Mouse (Mus musculus): Measurements from ENCODE around the gene Det1. TPM values are rescaled to one million over a fixed set of nuclear protein-coding genes. Genes with fewer than 3 reads are reported as not detected.

Gene Det1
- total RNA-seq (2021) = 1 to 10 TPM; 6.3 to 7.6 TPM
- long read RNA-seq, transcript Det1-201 (5 exons, 2,269 nt) = major isoform, 5 of 12 reads
- long read RNA-seq, partial matches to known transcripts = 0 of 12 reads
- long read RNA-seq, other reads (novel, unspliced or antisense) = 7 of 12 reads

DNA sequence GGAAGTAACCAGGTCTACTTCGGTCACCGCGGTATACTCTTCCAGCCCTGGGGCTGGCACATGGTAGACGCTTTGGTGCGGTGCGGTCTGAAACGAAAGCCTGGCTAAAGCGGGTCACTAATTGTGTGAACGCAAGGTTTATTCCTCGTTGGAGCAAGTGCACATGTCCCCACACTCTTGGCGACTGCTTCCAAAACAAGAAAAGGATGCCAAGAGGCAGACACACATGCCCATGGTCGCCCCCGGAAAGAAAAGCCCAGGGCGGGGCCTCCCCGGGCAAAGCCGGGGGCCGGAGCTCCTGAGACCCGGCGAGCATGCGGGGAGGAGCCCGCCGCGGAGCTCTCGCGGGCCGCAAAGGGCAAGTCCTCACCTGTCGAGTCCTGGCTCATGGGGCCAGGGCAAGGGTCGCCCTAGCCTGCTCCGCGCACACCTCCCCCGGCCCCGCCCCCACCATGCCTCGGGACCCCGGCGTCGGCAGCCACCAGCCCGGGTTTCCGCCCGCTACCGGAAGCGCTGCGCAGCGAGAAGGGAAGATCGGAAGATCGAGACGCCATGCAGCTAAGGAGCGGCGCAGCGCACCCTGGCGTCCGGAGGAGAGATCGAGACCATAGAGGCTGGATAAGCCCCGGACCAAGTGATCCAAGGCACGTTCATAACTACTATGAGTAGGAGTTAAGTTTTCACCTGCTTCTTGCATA, at the start of gene Det1:
Gene Det1 (minus strand): TSS at position 527 of the 698 bp plus-strand sequence.
- peak; percentile 86 to 95 for DNase-seq (ENCODE audit: low spot score in 2 of 2)

DNA sequence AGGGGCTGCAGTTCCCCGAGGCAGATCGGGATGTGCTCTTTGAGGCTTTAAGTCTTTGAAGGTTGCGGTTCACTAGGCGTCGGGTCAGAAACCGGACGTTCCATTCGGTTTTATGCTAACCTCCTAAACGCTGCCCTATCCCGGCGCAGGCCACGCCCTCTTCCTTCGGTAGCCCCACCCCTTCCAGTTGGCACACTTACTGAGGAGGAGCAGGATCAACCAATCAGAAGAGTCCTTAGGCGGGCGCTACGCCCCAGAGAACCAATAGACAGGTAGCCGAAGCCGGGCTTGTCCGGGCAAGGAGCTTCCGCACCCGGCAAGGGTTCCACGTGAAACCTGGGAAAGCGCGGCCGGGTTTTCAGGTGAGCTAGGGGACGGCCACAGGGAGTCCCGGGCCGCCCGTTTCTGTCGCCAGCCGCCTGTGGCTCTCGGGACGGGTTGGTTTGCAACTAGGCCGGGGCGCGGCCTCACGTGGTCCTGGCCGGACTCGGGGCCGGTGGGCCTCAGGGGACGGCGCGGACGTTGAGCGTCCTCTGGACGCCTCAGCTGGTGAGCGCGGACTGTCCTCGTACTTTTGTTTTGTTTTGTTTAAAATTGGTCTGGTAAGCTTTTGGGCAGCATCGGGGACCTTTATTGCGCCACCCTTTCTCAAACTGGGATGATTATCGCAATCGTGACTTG, 48.7 kb upstream of the Det1 start, which contains the start of gene Aen:
Gene Aen (plus strand): TSS at position 202 of the 681 bp plus-strand sequence.
- DNase-seq (ENCODE audit: low spot score in 2 of 2) = peak; percentile 93 to 97

DNA sequence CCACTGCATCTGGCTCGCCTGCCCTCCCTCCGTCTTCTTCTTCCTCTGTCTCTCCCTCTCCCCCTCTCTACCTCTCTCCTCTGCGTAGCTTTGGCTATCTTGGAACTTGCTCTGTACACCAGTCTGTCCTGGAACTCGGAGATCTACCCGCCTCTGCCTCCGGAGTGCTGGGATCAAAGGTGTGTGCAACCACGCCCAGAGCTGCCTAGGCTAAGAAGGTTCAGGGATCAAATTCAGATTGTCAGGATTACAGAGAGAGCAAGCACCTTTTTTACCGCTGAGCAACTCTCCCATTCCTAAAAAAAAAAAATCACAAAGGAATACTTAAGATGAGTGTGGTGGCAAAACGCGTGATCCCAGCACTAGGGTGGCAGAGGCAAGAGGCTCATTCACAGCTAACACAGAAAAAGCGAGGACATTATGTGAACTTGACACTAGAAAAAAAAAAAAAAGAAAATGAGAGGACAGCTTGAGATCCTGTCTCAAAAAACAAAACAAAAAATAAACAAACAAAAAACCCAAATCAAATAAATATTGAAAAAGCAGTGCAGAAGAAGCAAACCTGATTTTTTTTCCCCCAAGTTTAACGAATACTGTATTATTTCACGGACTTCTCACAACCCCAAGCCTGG, 48.1 kb upstream of the Det1 start:
- DNase-seq (ENCODE audit: low spot score in 2 of 2) = no peak

DNA sequence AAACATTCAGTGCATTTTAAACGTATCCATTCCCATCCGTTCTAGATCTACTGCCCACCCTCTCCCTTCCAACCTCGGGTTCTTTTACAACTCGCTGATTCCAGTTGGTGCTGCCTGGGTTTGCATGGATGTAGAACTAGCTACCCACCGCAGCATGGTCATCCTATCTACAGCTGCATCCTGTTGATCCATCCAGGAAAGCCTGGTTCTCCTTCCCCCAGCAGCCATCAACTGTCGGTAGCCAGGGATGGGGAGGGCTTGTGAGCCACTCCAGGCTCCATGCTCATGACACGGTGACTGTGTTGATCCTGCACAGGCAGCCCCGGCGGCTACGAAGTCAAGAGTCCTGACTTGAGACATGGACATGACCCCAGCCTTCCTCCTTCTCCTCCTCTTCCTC, 46.9 kb upstream of the Det1 start:
- no peak for DNase-seq (ENCODE audit: low spot score in 2 of 2)

DNA sequence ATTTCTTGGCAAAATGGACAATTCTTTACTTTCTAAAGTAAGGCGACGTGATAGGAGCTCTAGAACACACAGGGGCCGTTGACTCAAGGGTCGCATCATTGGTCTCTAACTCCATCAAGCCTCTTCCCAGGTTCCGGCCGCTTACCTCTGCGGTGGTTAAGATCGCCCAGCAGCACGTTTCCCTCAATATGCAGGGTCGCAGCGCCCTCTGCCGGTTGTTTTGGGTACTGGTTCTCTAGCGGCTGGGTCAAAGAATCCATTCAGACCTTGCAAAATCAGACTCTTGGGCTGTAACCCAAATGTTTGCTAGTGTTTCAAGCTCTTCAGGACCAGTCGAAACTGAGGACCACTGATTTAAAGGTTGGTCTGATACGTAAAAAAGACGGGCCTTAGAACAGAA, 43.6 kb upstream of the Det1 start:
- peak; percentile 67 to 90 for DNase-seq (ENCODE audit: low spot score in 2 of 2)

DNA sequence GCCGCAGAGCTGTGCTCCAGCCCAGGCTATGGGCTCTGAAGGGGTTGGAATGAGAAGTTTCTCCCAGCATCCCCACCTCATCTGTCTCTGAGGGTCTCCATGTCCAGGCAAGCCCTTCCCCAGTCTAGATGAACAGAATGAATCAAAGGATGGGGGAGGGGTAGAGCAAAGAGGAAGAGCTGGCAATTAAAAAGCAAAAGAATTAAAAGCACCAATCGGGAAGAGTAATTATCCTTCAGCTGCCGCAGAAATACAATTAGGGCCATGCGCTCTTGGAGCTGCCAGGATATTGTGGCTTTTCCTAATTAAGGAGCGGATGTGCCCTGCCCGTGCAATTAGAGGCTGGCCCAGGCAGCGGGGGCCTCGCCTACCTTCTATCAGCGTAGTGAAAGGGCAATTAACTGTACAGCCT, 40.4 kb upstream of the Det1 start:
- peak in 1 of 2 experiments; percentile 34 for DNase-seq (ENCODE audit: low spot score in 2 of 2)

DNA sequence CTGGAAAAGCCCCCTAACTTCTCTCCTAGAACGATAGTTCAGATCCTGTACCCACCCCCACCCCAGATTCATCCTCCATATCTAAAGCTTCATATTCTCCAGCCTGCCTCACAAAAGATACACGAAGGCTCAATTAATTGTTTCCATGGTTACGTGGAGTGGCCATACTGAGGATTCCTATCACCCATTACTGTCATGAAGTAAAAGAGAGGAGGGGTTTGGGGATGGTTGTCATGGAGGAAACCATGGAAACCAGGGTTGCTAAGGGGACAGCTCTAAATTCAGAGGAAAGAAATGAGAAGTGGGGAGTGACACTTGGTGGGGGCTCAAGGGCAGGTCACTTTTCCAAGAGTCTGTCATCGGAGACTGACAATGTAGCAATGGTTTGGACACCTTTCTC, 39.4 kb upstream of the Det1 start:
- no peak for DNase-seq (ENCODE audit: low spot score in 2 of 2)

DNA sequence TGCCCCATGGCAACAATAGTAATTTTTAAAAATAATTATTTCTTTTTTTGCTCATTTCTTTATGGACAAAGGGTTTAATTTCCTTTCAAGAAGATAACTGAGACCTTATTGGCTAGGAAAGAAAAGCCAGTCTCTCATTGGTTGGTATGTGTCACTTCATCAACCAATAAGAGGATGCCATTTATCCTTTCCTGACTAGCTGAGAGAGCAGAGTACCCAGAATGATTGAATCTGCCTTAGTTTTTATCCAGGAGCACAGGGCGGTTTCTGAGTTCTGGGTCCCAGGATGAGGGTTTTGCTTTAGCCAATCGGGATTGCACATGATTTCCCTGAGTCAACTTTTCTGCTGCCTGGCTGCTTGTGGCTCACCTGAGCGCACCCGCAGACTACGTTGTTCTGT, 38.3 kb upstream of the Det1 start:
- peak in 1 of 2 experiments; percentile 56 for DNase-seq (ENCODE audit: low spot score in 2 of 2)

DNA sequence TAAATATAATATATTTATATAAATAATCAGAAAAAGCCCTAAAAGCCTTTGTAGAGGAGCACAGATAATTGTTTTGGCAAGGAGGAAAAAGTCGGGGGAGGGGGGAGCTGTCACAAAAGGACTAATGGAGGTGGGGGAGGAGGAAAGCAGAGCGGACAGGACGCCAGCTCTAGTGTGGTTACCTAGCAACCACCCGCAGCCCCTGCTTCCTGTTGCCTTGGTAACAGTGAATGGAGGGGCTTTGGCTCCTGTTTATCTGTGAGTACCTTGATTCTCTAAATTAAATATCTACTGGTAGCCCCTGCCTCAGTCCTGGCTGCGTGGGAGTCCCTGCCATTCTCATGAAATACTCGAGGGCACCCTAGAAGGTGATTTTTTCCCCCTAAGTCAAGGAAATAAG, 37.1 kb upstream of the Det1 start:
- DNase-seq (ENCODE audit: low spot score in 2 of 2) = peak; percentile 62 to 76

DNA sequence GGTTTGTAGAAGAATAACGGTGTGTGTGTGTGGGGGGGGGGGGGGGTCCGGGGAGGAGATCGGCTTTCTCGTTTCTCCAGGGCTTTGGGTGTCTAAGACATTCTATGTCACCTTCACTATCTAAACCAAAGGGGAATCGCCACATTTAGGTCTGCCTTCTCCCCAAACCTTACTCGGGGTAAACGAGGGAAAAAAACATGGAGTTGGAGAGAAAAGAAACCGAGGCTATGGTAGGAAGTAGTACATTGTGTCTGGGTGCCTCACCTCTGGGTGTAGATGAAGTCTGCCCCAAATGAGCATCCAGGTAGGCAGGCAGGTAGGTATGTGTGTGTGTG, 36.6 kb upstream of the Det1 start:
- DNase-seq (ENCODE audit: low spot score in 2 of 2) = no peak

DNA sequence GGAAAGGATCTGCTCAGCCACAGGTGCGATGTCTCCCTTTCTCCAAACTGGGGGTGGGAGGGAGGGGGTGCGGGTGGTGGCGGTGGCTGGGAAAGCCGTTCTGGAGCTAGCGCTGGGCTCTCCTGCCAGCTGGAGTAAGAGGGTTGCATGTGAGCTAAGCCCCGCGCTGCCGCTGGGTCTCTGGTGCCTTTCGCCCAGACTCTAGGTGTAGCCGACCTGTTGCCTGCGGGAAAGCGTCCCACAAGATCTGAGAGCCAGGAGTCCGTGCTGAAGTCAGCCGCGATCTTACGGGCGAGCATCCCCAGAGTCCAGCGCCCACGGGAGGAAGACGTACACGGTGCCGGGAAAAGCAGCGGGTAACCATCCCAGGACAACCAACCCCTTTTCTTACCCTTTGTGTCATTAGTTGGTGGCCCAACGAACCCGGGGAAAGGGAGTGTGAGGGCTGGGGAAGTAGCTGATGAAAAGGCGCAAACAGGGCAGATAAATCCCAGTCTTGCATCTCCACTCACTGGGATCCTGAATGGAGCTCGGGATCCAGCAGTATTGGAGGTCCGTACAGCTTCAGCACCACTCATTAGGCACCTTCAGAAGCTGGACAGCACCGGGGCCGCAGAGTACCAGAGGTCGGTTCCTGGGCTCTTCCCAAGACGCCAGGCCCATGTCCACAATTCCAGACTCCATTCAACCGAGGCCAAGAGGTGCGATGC, 36.1 kb upstream of the Det1 start:
- peak in 1 of 2 experiments; percentile 25 for DNase-seq (ENCODE audit: low spot score in 2 of 2)

DNA sequence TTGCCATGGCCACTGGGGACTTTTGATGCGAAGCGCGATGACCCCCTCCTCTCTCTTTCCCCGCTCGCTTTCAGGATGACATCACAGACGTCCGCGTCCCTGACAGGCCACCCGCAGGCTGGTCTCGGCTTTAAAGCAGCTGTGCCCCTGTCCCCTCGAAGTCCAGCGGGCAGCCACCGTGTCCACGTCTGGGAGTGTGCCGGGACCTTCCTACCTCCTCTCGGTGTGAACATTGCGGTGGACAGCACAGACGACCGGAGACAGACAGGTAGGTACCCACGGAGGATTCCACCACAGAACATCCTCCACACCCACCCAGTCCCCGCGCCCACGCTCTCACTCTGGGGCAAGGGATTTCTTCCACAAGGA, 35.4 kb upstream of the Det1 start:
- DNase-seq (ENCODE audit: low spot score in 2 of 2) = peak; percentile 63 to 69

DNA sequence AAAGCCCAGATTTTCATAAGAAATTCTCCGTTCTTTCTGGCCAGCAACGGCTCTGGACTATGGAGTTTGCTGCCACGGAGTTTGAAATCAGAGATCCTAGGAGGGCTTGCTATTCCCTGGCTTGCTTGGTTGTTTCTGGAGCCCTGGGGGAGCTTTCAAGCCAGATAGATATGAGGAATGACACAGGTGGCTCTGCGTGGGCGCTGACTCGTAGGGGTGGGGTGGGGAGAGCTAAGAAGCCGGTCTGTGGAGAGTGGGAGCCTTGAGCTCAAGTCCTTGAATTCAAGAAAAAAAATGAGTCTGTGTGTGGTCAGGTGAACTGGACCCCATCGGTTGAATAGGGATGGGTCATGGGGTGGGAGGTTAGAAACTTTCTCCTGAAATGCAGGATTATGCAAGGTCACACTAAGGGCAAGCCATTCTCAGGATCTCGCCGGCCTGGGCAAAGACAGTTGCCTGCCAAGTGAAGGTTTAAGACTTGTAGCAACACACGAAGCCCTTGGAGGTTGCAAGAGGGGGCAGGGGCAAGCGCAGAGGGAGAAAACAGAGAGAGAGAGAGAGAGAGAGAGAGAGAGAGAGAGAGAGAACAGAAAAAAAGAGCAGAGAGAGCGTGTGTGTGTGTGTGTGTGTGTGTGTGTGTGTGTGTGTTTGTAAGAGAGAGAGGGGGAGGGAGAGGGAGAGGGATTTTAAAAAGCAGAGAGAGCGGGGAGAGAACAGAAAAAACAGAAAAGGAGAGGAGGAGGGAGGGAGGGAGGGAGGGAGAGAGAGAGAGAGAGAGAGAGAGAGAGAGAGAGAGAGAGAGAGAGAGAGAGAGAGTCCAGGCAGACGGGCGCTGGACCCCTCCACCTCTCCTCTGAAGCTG, 34.8 kb upstream of the Det1 start:
- no peak for DNase-seq (ENCODE audit: low spot score in 2 of 2)

DNA sequence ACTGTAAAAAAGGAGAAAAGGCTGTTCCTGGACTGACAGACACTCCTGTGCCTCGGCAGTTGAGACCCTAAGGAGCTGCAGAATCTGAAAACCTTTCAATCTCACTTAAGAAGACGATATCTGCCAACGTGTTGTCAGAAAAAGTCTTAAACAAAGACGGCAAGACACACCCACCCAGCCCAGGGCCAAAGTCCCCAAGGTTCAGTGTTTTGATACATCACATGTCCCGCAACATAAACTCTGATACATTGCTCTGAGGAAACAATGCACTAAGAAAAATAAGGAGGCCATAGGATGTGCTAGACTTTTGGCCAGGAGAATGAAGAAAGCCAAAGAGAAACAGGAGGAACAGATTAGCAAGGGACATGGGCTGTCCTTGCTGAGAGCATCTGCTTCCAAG, 25.8 kb upstream of the Det1 start:
- no peak for DNase-seq (ENCODE audit: low spot score in 2 of 2)

DNA sequence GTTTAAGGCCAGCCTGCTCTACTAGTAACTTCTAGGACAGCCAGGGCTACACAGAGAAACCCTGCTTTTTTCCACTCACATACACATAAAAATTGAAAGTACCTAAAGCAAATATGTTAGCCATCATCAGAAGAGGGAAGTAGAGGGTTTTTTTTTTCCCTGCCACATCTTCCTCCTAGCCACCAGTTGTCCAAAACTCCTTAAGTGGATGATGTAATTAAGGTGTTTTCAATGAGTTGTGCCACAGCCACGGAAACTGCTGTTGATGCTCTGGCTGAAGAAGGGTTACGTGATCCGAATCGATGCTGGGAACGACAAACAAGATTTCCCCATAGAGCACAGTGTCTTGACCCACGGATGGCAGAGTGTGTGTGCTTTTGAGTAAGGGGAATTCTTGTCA, 25.3 kb upstream of the Det1 start:
- no peak for DNase-seq (ENCODE audit: low spot score in 2 of 2)

DNA sequence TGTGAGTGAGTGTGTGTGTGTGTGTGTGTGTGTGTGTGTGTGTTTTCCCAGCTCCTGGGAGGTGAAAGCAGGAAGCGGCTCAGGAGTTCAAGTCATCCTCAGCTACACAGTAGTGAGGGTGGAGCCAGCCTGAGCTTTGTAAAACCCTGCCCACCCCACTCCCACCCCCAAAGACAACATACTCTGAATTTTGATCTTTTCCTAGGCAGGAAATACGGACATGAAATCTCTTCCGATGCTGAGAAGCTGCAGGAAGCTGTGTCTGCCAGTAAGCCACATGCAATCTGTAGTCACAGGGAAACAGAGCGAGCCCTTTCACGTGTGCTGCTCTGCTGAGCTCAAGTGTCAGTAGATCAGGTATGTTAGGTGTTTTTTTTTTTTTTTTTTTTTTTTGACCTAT, 21.7 kb upstream of the Det1 start:
- DNase-seq (ENCODE audit: low spot score in 2 of 2) = no peak

DNA sequence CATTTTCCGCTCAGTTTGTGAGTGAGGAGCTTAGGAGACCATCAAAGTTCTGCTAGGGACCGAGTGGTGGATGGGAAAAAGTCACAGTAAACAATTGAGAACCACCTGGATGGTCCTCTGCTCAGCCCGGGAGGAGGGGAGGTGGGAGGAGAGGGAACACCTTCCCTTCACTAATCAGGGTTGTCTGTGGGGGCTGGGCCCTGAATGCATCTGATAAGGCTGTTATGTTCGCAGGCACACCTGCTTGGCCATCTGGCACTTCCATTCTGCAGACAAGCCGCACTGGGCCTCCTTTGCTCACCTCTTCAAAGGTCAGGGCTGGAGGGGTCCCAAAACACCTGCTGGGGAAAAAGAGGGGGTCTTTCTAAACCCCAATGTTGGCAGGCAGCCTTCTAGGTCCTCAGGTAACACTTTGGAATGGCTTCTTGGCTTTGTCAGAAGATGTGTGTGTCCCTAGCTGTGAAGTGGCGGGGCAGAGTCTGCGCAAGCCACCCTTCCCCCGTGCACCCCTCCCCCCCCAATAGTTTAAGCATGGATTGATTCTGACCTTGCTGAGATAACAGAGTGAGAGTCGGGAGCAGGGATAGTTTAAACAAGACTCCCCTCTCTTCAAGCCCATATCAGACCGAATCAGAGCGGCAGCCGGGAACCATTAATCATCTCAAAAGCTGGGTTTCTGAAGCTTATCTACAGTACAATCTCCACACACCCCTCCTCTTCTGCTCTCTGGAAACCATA, 18.3 kb upstream of the Det1 start:
- DNase-seq (ENCODE audit: low spot score in 2 of 2) = no peak

DNA sequence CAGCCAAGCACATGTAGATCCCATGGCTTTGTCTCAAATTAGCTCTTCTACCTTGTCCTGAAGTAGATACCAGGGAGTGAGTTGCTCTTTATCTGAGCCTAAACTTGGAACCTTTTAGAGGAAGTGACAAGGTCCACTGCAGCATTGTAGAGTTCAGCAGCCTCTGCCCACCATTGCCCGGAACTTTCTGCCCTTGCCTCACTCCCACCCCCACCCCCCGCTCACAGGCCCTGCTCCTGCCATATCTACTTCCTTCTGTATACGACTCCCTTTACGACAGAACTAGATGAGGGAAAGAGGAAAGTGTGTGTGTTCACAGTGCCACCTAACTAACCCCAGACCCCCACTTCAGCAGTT, 17.4 kb upstream of the Det1 start:
- no peak for DNase-seq (ENCODE audit: low spot score in 2 of 2)

DNA sequence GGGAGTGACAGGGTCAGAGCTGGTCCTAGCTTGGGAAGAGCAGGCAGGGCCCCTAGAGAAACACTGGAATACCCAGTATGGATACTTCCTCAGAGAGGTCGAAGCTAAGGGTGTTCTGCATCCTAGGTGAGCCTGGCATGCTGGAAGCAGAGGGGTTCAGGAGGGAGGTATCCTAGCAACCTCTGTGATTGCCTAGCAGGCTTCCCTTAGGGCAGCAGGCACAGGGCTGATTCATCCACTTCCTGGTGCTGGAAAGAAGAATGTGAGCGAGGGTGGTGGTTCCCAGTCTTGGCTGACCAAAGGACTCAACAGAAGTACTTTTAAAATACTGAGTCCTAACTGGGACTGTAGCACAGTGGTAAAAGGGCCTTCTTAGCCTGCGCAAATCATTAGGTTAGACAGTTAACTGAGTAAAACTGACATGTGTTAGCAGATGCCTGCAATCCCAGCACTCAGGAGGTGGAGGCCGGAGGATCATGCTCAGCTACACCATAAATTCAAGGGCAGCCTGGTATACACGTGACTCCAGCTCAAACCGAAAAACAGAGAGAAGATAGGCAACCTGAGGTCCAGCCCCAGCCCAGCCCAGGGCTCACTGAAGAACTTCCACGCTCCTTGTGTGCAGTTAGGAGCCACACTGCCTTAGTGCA, 16.9 kb upstream of the Det1 start:
- no peak for DNase-seq (ENCODE audit: low spot score in 2 of 2)

Measured in layer of hippocampus, adult 18-20 months (tissue).